Mouse (Mus musculus): Measurements from ENCODE around the gene Nceh1. TPM values are rescaled to one million over a fixed set of nuclear protein-coding genes. Genes with fewer than 3 reads are reported as not detected.
A peak's percentile ranks its signal among the peaks of the same experiment; 100 is the strongest.

Gene Nceh1
- 10 to 100 TPM; 16.6 to 32.6 TPM for total RNA-seq (2021)
- long read RNA-seq, experiment 1, full-length matches to known transcripts, result 8 of 12 reads
- long read RNA-seq, experiment 1, partial matches to known transcripts, result 0 of 12 reads
- long read RNA-seq, experiment 1, other reads (novel, unspliced or antisense), result 4 of 12 reads
- long read RNA-seq, experiment 2, full-length matches to known transcripts, result 7 of 22 reads
- long read RNA-seq, experiment 2, partial matches to known transcripts, result 0 of 22 reads
- long read RNA-seq, experiment 2, other reads (novel, unspliced or antisense), result 15 of 22 reads

GRCm38 (mm10) chr3:27182733-27183600, at the start of gene Nceh1:
Gene Nceh1 (plus strand): TSS chr3:27182965.
- DNase-seq, result peak; percentile 89 to 90
- intact Hi-C loops (cut with DNase I), result loop anchor here (2.0 to 5.0 kb wide), 2 partner anchors 54 to 284 kb away; no protein-coding TSS in a partner anchor

GRCm38 (mm10) chr3:27140101-27140500, 42.7 kb upstream of the Nceh1 start:
- no peak for DNase-seq
- intact Hi-C loops (cut with DNase I), result no loop called here

DNA sequence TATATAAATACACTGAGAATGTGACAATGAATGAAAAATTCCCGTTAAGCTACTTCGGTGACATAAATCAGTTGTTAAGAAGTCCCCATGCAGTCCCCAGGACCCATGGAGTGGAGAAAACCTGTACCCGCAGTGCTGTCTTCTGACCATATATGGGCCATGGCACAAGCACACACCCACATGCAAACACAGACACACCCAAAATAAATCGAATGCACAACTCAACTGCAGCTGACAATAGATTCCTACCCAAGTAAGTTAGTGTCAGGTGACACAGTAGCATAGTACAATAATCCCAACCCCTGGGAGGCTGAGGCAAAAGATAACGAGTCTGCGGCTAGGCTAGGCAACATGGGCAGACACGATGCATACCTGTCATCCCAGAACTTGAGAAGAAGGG, 39.2 kb upstream of the Nceh1 start:
- DNase-seq, result no peak
- intact Hi-C loops (cut with DNase I), result no loop called here

GRCm38 (mm10) chr3:27145733-27146132, 37.0 kb upstream of the Nceh1 start:
- DNase-seq, result no peak

DNA sequence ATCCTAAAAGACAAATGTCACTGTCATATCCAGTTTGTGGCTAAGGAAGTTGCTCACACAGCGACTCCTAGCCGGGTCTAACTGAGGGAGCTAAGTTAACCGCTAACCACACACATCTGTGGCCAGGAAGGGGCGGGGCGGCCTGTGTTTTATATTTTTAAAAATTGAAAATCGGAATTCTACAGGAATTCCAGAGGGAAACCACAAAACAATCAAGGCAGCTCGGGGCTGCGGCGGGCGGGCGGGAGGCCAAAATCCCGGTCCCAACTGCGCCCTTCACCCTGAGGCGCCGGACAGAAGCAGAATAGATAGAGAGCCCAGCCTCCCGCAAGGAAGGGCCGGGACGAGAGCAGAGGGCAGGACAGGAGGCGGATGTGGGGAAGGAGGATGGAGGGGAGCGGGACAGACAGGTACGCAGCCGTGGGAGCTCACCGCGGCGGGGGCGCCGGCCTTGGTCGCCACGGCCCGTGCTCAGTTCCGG, 29.5 kb upstream of the Nceh1 start:
- intact Hi-C loops (cut with DNase I), result no loop called here
- no peak for DNase-seq

More at GRCm38 (mm10) chr3:27145733-27146132, 37.0 kb upstream of the Nceh1 start:
- intact Hi-C loops (cut with DNase I), result no loop called here

- DNase-seq, result peak; percentile 98 to 99
- intact Hi-C loops (cut with DNase I), result no loop called here
Observed at GRCm38 (mm10) chr3:27153701-27154209, 29.0 kb upstream of the Nceh1 start, which contains the start of gene Ect2. Gene Ect2 (minus strand): TSS chr3:27153878.

GRCm38 (mm10) chr3:27154280-27154679, 28.5 kb upstream of the Nceh1 start:
- DNase-seq, result no peak
- intact Hi-C loops (cut with DNase I), result no loop called here

DNA sequence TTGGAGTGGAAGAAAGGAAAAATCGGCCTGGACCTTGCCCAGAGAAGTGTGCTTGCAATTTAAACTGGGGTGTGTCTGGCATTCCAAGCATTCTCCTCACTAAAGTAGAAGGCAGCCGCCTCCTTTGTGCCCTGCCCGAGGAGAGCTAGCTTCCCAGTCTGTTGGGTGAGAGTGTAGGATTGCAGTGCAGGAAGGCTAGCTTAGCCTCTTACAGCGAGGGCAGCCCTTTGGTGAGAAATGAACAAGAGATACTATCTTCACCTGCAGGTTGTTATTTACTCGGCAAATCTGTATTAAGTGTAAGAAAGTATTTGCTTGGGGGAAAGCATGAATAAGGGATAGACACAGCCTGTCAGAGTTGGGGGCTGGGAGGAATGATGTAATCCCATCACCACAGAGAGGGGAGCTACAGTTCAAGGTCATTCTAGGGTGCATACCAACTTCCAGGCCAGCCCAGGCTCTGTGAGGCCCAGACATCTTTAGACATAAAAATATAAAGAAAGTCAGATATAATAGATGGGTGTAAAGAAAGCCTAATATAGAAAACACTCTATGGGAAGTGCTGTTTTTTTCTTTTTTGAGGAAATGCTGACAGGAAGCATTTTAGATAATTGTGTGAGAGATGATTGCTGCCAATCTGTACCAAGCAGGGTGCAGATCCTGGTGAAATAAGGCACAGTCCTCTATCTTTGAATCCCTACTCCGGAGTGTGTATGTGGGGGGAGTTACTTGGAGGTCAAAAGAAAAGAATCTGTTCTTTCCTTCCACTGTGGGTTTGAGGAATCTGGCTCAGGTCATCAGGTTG, 27.5 kb upstream of the Nceh1 start:
- intact Hi-C loops (cut with DNase I), result no loop called here
- no peak for DNase-seq

DNA sequence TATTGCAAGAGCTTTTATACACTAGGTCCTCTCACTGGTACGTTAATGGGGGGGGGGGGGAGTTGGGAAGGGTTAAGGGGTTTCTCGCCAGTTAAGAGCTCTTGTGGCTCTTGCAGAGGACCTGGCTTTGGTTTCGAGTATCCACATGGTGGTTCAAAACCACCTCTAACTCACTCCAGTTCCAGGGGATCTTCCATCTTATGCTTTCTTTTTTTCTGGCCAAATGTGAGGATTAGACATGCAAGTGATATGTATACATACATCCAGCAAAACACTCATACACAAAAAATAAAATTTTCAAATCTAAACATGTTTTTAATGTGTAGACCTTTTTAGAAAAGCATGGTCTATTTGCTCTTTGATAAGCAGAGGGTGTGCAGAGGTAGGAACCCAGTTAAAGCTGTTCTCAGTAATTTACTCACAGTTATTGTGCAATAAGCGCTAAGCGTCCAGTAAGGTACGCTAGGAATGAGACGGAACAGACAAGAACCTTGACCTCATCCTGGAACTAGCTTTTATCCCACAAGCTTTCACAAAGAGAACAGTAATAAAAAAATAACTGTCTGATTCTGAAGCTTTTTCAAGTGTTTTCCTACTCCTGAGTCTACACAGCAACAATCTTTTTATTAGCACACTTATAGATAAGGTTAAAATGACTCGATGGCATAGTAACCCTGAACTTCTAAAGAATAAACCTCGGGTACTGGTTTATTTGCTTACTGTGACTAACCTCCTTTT, 26.7 kb upstream of the Nceh1 start:
- intact Hi-C loops (cut with DNase I), result no loop called here
- DNase-seq, result no peak

GRCm38 (mm10) chr3:27156594-27156949, 26.2 kb upstream of the Nceh1 start:
- DNase-seq, result no peak
- intact Hi-C loops (cut with DNase I), result no loop called here

DNA sequence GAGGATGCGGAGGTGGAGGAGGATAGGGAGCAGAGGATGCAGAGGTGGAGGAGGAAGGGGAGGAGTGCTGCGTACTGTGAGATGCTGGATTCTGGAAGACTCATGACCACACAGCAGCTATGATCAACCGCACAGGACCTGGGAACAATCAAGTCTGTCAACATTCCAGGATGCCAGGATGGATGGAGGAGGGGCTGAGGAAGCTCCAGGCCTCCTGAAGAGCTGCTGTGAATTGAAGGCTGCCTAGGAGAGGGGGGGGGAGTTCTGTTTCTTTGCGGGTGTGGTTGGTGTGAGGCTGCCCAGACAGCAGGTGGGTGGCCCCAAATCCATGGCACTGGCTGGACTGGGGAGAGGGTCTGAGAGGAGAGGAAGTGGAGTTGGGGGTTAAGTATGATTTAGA, 23.9 kb upstream of the Nceh1 start:
- no peak for DNase-seq
- intact Hi-C loops (cut with DNase I), result no loop called here

DNA sequence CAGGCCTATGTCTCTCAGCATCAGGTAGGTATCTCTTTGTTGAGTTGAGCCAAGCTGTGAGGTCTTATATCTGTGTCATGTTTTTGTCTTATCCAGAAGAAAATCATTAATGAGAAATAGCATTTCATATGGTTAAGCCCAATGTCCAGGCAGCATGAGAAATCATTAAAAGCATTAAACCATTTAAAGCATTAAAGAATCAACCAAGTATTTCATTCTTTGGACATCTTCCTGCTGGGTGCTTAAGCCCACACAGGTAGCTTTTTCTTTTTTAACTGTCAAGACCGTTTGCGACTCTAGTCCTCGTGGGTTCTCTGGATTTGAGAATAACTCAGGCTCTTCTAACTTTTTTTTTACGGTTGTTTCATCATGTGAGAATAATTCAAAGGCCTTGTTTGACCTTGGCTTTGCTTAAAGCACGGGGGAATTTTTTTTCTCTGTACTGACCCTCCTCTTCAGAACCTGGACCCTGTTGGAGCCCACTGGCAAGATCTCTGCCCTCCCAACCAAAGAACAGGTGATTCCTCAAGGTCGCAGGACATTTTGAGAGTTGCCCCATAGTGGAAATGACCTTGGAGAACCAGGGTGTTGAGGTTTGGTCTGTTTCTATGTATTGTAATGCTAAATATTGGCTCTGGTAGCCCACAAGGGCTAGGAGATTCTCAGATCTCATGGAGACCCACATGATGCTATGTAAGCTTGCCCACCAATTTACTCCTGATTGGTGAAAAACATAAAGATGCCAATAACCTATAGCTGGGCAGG, 20.9 kb upstream of the Nceh1 start:
- intact Hi-C loops (cut with DNase I), result no loop called here
- DNase-seq, result no peak

- DNase-seq, result no peak
Observed at GRCm38 (mm10) chr3:27162410-27162804, 20.4 kb upstream of the Nceh1 start.

DNA sequence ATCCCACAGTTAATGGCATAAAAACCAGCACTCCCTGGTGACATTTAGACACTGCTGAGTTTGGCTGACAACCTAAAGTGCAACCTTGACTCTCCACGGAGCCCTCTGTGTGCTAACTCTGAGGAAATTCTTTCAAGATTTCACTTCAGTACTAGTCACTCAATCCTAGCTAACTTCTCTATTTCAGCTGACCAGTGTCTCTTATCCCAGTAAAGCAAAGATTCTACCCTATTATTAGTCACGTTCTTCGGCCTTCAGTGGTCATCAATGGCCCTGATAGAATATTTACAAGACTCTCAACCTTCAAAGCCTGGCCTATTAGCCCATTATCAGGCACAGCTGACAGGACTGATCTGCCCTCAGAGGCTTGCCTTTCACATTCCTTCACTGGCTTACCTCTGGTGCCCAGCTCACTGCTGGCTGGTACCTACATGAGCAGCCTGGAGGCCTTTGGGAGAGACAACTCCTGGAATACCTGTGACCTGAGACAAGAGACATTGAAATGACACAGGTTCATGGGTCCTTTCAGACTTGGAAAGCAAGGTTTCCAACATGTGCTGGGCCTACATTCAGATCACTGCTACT, 17.2 kb upstream of the Nceh1 start:
- intact Hi-C loops (cut with DNase I), result no loop called here
- no peak for DNase-seq

More at GRCm38 (mm10) chr3:27162410-27162804, 20.4 kb upstream of the Nceh1 start:
- intact Hi-C loops (cut with DNase I), result no loop called here

GRCm38 (mm10) chr3:27170257-27170656, 12.5 kb upstream of the Nceh1 start:
- no peak for DNase-seq
- intact Hi-C loops (cut with DNase I), result no loop called here

DNA sequence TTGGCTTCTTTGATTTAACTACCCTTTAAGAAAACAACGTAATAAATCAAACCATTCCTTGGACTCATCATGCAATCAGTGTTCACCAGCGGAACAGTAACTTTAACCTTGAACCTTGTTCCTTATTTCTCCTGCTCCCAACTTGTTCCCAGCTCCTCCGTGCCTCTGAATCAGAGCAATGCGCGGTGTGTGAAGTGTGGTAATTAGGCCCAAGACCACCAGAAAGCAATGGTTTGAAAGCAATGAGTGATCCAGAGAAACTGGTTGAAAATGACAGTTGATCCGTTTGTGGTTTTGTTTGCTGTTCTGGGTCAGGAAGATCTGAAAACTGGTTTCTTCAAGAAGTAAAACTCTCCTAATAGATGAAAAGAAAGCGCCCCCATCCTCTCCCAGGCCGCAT, 3.1 kb upstream of the Nceh1 start:
- intact Hi-C loops (cut with DNase I), result loop anchor here (5.0 kb wide), 1 partner anchor 288 kb away; no protein-coding TSS in a partner anchor
- no peak for DNase-seq

DNA sequence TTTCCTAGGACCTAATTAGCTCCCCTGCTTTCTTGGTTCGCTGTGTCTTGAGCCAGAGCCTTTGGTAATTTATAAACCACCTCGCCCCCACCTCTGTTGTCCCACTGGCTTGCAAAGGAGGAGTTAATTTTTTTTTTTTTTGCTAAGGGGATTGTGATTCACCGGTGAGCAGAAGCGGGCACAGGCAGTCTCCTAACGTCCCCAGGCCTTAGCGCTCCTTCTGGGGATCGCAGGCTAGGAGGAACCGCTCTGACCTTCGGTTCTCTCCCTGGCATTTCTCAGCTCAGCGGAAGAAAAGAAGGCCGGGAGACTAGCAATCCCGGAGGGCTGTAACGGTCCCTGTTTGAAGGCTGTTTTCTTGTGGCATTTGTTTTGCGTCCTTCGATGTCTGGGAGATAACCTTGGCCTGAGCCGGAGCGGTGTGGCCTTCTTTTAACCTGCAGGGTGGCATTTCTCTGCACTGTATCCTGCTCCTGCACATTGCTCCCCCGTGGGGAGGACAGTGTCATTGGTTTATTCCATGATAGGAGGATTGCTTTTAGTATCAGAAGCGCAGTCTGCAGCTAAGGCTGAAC, 923 bp downstream of the Nceh1 start:
- intact Hi-C loops (cut with DNase I), result loop anchor here (2.0 to 5.0 kb wide), 2 partner anchors 53 to 284 kb away; no protein-coding TSS in a partner anchor
- DNase-seq, result no peak

DNA sequence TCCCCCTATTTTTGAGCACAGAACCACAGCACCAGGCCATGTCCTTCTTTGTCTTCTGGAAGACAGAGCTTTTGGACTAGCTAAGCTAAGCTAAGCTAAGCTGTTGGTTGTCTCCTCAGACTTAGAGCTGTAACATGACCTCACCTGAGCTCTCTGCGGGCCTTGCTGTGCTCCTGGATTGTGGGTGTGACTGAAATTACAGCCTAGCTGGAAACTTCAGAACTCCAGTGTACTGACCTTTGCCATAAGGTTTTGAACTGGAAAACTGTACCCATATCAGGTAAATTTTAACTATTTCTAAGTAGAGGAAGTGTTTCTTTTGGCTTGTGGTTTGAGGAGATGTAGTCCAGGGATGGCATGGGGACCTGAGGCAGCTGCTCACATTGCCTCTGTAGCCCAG, 5.6 kb downstream of the Nceh1 start:
- DNase-seq, result no peak
- intact Hi-C loops (cut with DNase I), result no loop called here

Measured in gastrocnemius, postnatal 36 days (tissue).